Mouse (Mus musculus) fat pad, adult 2 months (tissue): ENCODE results near the gene Zbtb8b.
"Not testable (repeated sequence)": the region's sequence is repeated elsewhere in the genome, so short reads cannot be mapped to it uniquely, and the experiment has no call there.

Experiments used
- DNase-seq: peaks from one replicate; pipeline ENCODE4 v3.0.0-alpha.2; 2011; ENCODE audit warnings: low read depth, low spot score; ENCODE audit errors: extremely low read depth

The Zbtb8b gene

GRCm38 (mm10) chr4:129440340-129441063 is at the start of gene Zbtb8b:
Gene Zbtb8b, minus strand, starts transcription at chr4:129440853.
- DNase-seq, result no peak

DNA sequence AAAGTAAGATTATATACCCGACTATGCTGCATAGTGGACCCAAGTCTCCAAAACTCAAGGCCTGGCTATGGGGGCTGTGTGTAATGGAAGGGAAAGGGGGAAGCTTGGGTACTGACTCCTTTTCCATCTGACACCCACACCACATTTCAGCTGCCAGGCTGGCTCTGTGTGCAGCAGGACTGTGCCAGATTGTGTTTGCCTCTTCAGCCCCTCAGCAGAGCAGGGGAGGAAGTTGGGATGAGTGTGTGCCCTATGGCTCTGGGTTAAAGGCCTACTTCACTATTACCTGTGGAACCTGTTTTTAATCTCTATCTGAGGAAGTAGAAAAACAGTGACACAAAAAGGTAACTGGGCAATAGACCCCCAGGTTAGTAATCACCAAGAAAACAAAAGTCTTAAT is 40.4 kb upstream of the Zbtb8b start:
- peak; percentile 91 for DNase-seq

DNA sequence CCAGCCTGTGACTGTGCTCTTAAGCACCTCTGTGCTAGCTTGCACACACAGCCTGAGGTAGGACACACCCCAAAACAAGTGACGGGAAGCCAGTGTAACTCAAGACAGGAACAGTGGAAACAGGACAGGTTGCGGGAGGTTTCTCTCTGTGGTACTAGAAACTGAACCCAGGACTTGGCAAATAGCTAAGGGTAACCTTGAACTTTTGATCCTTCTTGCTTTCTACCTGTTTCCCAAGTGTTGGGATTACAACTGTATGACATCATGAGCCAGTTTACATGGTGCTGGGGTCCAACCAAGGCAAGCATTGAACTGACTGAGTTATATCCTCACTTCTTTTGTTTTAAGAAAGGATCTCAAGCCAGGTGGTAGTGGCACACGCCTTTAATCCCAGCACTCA is 39.2 kb upstream of the Zbtb8b start:
- DNase-seq, result no peak

- no peak for DNase-seq
These were observed 35.4 kb upstream of the Zbtb8b start for GRCm38 (mm10) chr4:129476047-129476446.

DNA sequence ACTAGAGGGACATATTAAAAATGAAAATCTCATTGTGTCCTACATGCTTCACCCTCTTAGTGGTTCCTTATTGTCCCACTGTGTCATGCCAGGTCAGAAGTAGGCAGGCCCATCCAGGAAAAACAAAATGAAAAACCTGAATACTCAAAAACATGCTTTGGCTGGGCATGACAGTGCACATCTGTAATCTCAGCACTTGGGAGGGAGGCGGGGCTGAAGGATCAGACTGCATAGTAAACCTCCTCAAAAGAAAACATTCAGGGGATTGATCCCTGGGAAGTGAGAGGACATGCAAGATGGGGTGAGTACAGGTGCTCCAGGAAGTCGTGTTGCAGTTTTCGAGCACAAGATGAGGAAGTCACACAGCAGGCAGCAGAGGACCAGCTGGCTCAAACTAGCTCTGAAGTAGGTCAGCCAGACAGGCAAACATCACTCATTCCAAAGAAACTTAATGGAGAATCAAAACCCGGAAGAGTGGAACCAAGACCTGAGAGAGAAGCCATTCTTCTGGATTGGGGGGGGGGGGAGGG is 23.7 kb upstream of the Zbtb8b start:
- DNase-seq, result no peak

DNA sequence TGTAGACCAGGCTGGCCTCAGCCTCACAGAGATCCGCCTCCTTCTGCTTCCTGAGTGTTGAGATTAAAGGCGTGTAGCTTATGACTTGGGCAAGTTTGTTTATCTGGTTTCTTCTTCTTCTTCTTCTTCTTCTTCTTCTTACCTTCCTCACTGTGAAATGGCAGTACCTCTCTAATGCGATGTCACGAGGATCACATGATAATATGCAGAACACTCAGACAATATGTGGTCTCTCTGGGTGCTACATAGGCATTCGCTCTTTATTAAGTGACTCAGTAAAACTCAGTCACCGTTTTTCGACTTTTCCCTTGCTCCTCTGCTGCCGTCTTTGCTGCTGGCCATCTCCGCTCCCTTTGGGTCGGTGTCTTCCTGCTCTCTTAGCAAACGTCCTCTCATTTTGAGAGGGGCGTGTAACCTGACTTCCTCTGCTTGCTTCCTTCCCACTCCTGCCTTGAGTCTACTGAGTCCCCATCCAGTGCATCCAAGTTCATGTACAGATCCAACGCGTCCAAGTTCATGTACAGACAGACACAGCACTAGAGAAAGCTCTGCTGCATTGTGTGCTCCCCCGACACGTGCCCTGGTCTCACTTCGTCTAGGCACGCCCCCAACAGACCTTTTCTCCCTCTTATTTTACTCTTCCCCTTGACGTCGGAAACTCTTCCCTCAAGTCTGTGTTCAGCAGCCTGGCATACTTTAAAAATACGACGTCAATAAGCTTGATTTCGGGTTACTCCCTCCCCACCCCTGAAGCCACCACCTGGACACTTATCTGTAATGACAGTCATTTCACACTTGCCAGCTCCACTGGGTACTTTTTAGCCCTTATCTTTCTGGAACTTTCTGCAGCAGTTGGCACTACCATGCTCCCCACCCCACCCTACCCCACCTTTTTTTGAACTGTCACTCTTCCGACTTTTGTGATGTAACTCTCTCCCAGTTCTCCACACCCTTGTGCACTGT is 22.7 kb upstream of the Zbtb8b start:
- no peak for DNase-seq

GRCm38 (mm10) chr4:129462118-129462517 is 21.5 kb upstream of the Zbtb8b start:
- DNase-seq, result no peak

- DNase-seq, result peak; percentile 99
These were observed 20.7 kb upstream of the Zbtb8b start, which contains the start of gene Bsdc1 for GRCm38 (mm10) chr4:129461183-129461960. Gene Bsdc1, plus strand, starts transcription at chr4:129461581.

DNA sequence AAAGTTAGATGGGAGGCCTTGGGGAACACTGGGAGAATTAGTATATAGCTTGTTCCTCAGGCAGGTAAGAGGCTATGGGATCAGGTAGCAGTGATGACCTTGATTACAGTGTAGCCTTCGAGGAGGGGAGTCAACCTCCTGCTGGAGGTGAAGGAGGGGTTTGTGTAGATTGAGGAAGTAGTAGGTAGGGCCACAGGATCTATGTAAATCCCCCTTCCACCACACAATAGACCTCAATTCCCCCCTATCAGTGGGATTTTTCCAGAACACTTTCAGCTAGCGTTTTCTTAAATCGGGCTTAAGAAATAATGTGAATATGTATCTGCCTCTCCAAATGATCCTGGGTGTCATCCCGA is 20.2 kb upstream of the Zbtb8b start:
- DNase-seq, result no peak

GRCm38 (mm10) chr4:129459726-129460125 is 19.1 kb upstream of the Zbtb8b start:
- DNase-seq, result no peak

GRCm38 (mm10) chr4:129457311-129457710 is 16.7 kb upstream of the Zbtb8b start:
- not testable (repeated sequence) for DNase-seq

GRCm38 (mm10) chr4:129456126-129456525 is 15.5 kb upstream of the Zbtb8b start:
- no peak for DNase-seq

- no peak for DNase-seq
These were observed 14.6 kb upstream of the Zbtb8b start for GRCm38 (mm10) chr4:129455265-129455664.

DNA sequence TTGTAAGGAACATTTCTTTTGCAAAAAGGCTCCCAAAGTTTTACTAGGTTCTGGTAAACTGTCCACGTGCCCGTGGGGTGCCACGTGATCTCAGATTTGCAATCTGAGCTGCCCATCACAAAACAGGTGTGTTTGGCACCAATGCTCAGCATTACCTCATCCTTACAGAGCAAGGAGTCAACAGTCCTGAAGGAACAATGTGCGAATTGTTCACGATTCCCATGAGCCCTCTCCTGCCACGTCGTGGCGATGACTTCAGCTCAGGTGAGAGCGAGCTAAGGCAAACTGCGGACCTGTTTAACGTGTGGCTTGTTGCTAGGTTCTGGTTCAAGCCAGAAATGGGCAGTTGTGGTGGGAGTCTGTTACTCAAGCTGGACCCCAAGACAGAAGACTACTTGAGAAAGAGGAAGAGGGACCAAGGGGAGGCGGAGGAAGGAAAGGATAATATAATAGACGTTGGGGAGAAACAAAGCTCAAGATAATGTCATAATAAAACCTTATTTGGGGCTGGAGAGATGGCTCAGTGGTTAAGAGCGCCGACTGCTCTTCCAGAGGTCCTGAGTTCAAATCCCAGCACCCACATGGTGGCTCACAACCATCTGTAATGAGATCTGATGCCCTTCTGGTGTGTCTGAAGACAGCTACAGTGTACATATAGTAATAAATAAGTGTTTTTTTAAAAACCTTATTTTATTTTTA is 11.0 kb upstream of the Zbtb8b start:
- no peak for DNase-seq

GRCm38 (mm10) chr4:129450851-129451250 is 10.2 kb upstream of the Zbtb8b start:
- no peak for DNase-seq

DNA sequence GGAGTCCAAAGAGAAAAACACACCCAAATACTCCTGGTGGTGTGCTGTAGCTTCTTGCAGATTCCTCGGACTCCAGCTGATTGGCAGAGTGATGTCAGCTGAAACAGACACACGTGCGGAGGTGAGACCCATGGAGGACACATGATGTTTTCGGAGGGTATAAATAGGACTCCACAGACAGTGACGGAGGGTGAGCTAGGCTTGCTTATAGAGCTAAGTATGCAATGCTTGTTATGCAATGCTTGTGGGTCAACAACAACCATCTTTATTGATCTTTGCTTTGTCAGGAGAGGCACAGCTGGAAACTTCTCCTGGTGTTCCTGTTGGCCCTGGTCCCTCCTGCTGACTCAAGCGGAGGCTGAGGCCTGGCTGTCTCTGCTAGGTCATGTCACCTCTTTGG is 8.1 kb upstream of the Zbtb8b start:
- no peak for DNase-seq

GRCm38 (mm10) chr4:129447778-129448563 is 7.3 kb upstream of the Zbtb8b start:
- DNase-seq, result no peak

DNA sequence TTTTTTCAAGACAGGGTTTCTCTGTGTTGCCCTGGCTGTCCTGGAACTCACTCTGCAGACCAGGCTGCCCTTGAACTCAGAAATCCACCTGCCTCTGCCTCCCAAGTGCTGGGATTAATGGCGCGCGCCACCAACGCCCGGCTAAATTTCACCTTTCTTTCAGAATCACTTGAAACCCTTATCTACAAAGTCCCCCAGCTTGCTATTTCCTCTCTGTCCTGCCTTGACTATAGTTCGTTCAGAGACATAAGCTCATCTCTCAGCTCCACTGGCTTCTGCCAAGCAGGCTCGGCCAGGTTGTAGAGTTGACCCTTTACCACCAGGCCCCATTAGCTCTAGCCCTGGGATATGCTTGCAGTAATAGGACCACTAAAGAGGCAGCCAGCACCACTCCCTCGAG is 6.7 kb upstream of the Zbtb8b start:
- DNase-seq, result no peak

GRCm38 (mm10) chr4:129441145-129441544 is 492 bp upstream of the Zbtb8b start:
- no peak for DNase-seq

GRCm38 (mm10) chr4:129418321-129418720 is 22.3 kb downstream of the Zbtb8b start:
- DNase-seq, result no peak
